Mouse (Mus musculus) right cerebral cortex, postnatal 25 days (tissue): ENCODE measurements around the gene Gnb4.

Experiments used
- DNase-seq: peaks from one replicate; pipeline ENCODE4 v3.0.0; 2022

Gnb4 gene

DNA sequence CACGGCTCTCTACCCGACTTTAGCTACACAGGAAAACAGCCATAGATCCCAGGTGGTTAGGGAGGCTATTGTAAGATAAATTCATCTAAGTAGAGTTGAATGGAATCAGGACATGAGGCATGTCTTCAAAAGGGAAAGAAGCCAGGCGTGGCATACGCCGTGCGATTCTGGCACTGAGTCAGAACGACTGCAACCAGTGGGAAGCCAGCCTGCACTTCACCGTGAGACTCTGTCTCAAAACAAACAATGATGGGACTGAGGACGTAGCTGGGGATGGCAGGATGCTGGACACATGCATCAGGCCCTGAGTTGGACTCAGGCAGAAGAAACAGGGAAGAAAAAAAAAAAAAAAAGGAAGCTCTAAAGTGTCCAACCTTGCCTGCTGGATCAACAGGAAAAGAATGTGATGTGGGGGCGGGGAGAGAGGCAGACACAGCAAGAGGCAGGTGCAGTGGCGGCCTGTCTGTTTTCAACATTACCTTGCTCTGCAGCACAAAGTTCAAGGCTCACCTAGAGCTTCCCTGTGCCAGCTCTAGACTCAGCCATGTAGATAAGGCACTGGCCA lies 4.7 kb downstream of the Gnb4 start:
- no peak for DNase-seq

DNA sequence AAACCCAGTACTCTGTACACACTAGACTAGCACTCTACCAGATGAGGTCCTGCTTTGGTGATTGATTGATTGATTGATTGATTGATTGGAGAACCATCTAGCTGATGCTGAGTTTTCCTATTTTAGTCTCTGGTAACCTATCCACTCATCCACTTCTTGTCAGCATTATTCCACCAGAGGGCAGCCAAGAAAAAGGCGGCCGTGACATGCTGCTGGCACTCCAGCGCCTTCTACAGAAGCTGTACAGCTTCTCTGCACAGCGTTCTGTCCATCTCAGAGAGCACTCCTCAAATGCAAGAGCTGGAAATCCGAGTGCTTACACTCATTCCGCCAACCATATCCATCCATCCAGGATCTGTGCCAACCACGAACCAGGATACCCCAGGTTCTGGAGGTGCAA lies 5.8 kb downstream of the Gnb4 start:
- DNase-seq, result peak; percentile 34

DNA sequence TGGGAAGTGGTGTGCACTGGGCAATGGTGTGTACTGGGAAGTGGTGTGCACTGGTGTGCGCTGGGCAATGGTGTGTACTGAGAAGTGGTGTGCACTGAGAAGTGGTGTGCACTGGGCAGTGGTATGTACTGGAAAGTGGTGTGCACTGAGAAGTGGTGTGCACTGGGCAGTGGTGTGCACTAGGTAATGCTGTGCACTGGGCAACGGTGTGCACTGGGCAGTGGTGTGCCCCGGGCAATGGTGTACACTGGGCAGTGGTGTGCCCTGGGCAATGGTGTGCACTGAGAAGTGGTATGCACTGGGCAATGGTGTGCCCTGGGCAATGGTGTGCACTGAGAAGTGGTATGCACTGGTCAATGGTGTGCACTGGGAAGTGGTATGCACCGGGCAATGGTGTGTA lies 7.2 kb downstream of the Gnb4 start:
- no peak for DNase-seq

DNA sequence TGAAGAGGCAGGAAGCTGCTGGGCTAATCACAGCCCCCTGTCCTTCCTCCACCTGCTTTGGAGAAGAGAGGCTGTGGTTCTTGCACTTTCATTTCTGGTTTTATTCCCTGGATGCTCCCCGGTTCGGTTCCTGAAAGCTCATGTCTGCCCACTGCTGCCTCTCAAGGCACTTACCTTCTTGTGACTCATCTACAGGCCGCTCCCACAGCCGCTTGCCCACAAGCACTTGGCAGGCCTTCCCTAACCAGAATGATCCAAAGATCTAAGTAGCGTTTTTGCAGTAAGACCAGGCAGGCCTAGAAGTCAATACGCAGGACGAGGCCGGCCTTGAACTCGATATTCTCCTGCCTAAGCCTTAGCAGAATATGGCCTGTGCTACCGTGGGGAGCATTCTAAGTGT lies 15.3 kb downstream of the Gnb4 start:
- no peak for DNase-seq

DNA sequence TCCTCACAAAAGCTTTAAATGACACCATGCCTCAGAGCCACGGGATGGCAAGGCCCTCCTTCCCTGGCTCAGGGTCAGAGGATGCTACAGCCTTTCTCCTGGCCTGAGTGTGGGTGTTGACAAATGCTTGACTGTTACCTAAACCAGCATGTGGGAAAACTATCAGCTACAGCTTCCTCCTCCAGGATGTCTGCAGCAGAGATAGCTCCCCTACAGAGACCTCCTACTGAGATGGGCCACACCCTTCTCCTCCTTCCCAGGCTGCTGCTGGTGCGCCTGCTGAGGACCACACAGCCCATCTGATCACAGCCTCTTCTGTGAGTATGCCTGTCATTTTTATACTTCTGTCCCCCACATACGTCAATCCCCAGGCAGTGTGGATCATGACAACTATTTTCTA lies 17.1 kb downstream of the Gnb4 start:
- DNase-seq, result no peak

DNA sequence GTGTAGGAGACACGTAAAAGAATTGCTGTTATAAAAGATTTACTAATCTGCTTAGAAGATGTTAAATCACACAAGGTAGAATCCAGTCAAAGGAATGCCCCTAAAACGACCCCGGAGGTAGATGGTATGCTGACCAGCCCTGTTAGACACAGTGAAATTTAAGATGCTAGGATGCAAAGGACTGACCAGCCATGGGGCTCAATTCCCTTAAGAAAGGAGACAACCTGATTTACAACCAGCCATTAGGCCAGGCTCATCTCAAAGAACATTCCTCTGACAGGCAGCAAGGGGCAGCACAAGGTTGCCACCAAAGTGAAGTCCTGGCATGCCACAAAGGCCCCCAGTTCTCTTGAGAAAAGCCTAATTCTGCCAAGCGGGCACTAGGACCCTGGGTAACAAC lies 21.3 kb downstream of the Gnb4 start:
- DNase-seq, result no peak

DNA sequence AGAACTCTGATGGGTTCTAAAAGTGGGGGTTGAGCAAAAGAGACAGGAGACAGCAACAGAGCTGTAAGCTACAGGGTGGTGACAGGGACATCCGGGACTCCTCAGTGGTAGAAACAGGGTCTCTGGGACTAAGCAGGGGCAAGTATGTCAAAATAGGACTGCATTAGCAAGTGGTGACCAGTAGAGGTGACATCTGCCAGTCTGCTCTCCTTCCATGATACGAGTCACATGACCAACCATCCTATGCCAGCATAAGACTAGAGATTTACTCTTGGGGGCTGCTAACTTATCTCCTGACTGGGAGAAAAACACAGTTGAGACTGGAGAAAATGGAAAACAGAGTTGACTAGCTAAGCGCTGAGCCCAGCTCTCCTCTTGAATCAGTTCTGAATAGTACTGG lies 30.1 kb downstream of the Gnb4 start:
- DNase-seq, result no peak

DNA sequence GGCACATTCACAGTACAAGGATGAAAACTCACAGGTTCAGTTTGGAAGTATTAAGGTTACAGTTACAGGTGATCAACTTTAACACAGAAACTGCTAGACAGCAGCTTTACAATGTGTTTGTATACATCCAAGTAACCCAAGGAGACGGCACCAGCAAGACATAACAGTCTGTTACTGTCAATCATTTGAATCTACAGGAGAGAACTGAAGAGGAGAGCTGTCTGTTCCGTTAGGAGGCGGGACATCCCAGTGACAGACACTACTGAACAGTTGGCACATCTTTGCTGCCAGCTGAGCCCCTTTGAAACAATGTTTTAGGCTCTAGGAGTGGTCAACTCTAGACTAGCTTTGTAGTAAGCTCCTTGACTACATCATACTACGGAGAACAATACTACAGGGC lies 32.9 kb downstream of the Gnb4 start:
- DNase-seq, result no peak

DNA sequence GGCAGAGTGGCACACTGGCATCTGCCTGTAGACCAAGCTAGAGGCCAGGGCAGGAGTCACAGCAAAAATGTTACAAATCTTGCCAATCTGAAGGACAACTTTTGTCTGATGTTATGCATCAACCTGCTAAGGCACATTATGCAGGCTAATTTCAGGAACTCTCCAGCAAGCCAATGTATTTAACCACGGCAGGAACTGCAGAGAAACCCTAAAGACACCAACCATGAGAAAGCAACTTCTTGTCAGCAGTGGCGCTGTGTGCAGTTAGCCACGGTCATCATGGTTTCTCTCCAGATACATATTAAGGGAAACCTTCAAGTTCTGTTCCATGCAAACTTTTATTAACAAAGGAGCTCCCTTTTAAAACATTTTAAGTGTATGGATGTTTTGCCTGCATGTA lies 34.5 kb downstream of the Gnb4 start:
- no peak for DNase-seq

DNA sequence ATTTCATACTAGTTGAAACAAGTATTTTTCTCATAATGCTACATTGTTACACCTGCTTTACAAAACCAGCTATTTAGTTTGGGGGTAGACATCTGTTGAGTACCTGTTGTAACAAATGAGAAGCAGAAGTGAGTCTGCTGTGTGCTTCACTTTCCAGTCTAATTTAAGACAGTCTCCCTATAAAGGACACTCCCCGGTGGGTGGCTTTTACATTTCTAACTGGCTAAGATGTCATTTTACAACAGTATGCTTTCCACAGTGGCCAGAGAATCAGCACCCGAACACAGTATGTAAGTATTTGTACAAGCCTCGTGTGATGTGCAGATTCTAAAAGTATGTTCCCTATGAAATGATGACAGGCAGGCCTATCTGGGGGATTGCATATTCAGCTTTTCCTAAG lies 35.6 kb downstream of the Gnb4 start:
- no peak for DNase-seq

DNA sequence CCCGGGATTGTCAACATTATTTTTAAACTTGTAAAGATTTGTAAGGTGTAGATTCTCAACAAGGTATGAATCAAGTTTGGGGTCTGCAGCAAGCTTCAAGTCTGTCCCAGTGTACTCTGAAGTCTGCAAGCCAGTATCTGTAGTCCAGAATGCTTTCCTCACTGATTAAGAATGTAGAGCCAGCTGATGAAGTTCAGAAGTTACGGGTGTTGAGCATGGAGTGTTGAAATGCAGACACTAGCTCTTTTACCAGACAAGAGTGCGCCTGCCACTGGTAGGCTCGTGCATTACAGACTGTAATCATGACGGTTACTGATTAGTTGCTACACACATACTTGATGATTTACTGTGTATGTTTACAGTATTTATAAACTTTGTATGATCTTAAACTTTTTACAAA lies 37.6 kb downstream of the Gnb4 start:
- DNase-seq, result no peak

DNA sequence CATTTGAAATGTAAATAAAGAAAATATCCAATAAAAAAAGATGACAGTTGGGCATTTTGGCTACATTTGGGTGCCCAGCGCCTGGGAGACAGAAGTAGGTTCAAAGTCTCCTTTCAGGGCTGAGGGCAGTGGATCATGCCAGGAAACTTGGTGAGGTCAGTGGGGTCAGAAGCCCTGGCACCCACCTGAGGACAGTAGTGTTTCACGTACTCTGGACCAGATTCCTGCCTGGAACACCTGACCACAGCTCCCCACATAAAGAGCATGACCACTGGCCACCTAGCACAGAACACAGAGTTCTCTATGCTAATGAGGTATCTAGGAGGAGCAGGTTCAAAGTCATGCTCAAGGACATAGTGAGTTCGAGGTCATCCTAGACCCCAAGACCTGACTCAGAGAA lies 41.2 kb downstream of the Gnb4 start:
- DNase-seq, result no peak

DNA sequence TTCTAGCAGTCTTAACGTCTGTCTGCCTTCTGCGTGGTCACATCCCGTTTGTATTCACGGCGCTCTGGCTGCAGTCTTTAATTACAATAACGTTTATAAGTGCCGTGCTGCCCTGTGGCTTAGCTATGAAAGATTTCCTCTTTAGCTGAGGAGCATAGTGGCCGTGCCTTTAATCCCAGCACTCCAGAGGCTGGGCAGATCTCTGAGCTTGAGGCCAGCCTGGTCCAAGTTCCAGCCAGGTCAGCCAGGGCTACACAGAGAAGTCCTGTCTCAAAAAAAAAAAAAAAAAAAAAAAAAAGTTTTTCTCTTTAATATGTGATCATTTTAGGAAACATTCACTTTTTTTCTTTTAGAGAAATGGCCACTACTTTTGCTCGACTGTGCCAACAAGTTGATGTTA lies 42.5 kb downstream of the Gnb4 start:
- DNase-seq, result no peak

DNA sequence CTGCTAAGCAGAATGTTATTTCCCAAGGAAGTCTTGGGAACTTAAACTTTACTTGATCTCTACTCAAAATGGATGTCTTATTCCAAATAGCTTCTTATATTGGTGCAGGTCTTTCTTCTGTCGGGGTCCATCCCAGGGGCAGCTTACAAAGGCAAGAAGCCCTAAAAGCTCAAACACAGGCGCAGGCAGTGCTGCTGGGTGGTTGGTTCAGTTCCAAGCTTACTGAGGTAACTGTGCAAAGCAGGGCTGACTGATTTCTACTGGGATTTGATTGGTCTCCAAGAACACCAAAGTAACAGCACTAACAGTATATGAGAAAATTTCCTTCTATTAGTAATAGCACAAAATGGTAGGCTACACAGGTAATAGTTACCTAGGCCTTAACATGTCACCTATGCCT lies 43.3 kb downstream of the Gnb4 start:
- DNase-seq, result no peak

DNA sequence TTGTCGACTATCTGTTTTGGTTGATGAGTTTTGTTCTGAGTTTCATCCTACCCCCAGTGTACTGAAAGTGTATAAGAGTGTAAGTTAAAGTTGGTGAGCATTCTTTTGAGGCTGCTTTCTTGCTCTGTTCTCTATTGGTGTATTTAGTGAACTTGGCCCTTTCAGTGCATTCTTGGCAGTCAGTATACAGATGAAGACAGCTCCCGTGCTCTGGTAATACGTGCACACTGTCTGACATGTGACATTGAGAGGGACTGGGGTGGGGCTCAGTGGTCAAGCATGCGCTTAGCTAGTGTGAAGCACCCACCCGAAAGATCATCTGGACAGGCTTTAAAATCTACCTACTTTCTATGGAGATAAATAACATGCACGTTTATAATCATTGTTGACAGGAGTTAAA lies 53.0 kb downstream of the Gnb4 start:
- no peak for DNase-seq

DNA sequence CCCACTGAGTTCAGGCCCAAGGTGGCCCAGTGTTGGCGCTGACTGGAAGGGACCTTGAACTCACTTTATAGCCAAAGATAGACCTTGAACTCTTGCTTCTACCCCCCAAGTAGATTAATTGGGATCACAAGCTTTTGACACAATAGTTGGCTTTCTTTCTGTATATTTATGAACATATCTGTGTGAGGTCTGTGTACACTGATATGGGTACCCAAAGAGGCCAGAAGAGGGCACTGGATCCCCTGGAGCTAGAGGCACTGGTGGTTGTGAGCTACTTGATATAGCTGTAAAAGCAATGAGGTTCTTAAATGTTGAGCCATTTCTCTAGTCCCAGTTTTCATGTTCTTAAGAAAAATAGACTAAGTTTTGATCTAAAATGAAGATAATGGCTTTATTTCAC lies 63.3 kb downstream of the Gnb4 start:
- no peak for DNase-seq

DNA sequence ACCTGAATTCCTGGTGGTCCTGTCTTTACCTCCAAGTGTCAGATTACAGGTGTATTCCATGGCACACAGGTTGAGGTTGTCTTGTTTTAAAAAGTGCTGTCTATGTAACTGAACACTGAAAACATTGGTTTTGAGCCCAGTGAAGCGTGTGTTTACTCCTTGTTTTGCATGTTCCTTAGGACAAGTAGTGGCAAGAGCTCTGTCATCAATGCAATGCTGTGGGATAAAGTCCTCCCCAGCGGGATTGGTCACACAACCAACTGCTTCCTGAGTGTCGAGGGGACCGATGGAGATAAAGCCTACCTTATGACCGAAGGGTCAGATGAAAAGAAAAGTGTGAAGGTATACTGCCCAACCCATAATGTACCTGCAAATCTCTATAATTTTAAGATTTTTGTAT lies 78.3 kb downstream of the Gnb4 start:
- DNase-seq, result no peak

DNA sequence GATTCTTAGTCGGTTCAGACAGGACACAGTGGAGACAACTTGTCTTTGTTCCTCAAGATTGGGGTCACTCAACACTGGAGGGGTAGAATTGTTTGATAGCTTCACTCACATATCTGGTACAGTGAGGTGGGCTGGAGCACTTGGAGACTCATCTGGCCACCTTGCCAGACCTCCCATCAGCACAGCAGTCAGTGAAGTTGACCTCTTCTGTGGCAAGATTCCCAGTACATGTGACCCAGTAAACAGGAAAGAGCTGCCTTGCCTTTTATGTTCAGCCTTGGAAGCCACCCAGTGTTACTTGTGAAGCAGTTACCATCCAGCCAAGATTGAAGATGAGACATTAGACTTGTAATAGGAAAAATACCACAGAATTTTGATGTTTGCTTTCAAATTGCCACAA lies 78.8 kb downstream of the Gnb4 start:
- DNase-seq, result peak; percentile 21

DNA sequence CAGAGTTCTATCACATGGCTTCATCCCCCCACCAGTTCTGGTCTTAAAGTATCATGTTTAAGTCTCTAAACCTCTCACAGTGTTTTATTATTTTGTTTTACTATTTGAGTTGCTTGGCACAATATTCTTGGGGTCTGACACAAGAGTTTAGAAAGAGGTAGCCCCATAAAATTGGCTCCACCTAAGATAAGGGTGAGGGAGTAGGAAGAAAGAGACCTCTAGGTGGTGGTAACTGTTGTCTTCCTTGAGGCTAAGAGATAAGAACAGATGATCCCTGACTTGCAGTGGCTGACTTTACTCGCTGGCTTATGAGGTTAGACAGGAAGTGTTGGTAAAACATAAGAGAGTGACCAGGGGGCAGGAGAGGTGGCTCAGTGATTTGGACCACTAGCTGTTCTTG lies 80.7 kb downstream of the Gnb4 start:
- DNase-seq, result no peak
